8 mouse cellular contexts compared by ENCODE assay signal in genomic region chr4:140580866-140581265, GRCm38 (mm10).
DNase-seq lines count a peak whose midpoint lies in the region; ATAC-seq and TF ChIP-seq lines count a peak whose summit lies in the region.
"Had no signal": no experiment of that assay in that cellular context is flagged by ENCODE, and none has a peak within 500 bp of the region (broad histone marks: within the 10 kb centered on the region; RNA-seq: fewer than 3 reads in every experiment).

No protein-coding gene starts in this region.

- peak; percentile 30 to 42 for DNase-seq in heart, adult 2 months
- no peak for DNase-seq in heart, postnatal 4 days
- no peak for DNase-seq in midbrain, embryonic 14.5 days
- no peak for DNase-seq in thymus, postnatal 10 days (ENCODE audit: low spot score in 2 of 2)
- DNase-seq in kidney, postnatal 14 days = no peak
- DNase-seq: thymus, postnatal 4 days had no signal

- no peak for ATAC-seq in midbrain, embryonic 15.5 days (replicated peaks)
- no peak for ATAC-seq in midbrain, embryonic 14.5 days (ENCODE audit: low FRiP score, low TSS enrichment)
- no peak for ATAC-seq in heart, embryonic 12.5 days (ENCODE audit: insufficient number of reproducible peaks, low FRiP score)

- H3K36me3 ChIP-seq in heart, adult 2 months (ENCODE audit: control insufficient read depth, insufficient read depth, low read length) = no peaks in the 10 kb centered on the region
- peaks cover 36% of the 10 kb centered on the region for H3K36me3 ChIP-seq in midbrain, embryonic 15.5 days (replicated peaks)
- H3K36me3 ChIP-seq in midbrain, embryonic 14.5 days (ENCODE audit: control insufficient read depth, insufficient read depth, low read length) = peaks cover 86% of the 10 kb centered on the region
- H3K36me3 ChIP-seq in heart, embryonic 12.5 days = peaks cover 59% of the 10 kb centered on the region

- no peak for TF ChIP-seq EP300 in heart, adult 2 months (IDR thresholded peaks at IDR 0.05; ENCODE audit: insufficient read depth, low read depth, low read length)

- no peak for TF ChIP-seq POLR2A in heart, adult 2 months (IDR thresholded peaks at IDR 0.05; ENCODE audit: insufficient read depth, low read depth, low read length)

- no peaks in the 10 kb centered on the region for H3K4me1 ChIP-seq in heart, adult 2 months (ENCODE audit: control insufficient read depth, insufficient read depth, low read length)
- peaks cover 3% of the 10 kb centered on the region; the same call in 1 of the 2 replicates for H3K4me1 ChIP-seq in midbrain, embryonic 15.5 days
- H3K4me1 ChIP-seq in midbrain, embryonic 14.5 days (ENCODE audit: control insufficient read depth, insufficient read depth, low read length) = no peaks in the 10 kb centered on the region
- H3K4me1 ChIP-seq in heart, embryonic 12.5 days (replicated peaks) = peaks cover 19% of the 10 kb centered on the region

- H3K9ac ChIP-seq in heart, adult 2 months (ENCODE audit: low read depth, low read length) = no peak overlapping the region
- H3K9ac ChIP-seq in midbrain, embryonic 15.5 days = no peak overlapping the region
- no peak overlapping the region for H3K9ac ChIP-seq in midbrain, embryonic 14.5 days (replicated peaks; ENCODE audit: low read length)
- H3K9ac ChIP-seq in heart, embryonic 12.5 days = 0 out of 2 replicates have a peak overlapping the region, but pooled peaks have one; percentile 15

- H3K4me2 ChIP-seq in midbrain, embryonic 15.5 days = no peak overlapping the region
- no peak overlapping the region for H3K4me2 ChIP-seq in midbrain, embryonic 14.5 days (ENCODE audit: low read length)
- H3K4me2 ChIP-seq in heart, embryonic 12.5 days = peak overlapping the region; percentile 57

- H3K9me3 ChIP-seq in midbrain, embryonic 15.5 days = no peaks in the 10 kb centered on the region
- no peaks in the 10 kb centered on the region for H3K9me3 ChIP-seq in midbrain, embryonic 14.5 days (ENCODE audit: control insufficient read depth, low read length)
- H3K9me3 ChIP-seq in heart, embryonic 12.5 days (replicated peaks) = no peaks in the 10 kb centered on the region

- 67% methylated on average over 4 of the region's 4 CpGs for WGBS in heart, adult 2 months
- WGBS in midbrain, embryonic 15.5 days = 95% methylated on average over 4 of the region's 4 CpGs
- 95% methylated on average over 4 of the region's 4 CpGs for WGBS in midbrain, embryonic 14.5 days
- WGBS in heart, embryonic 12.5 days = 82% methylated on average over 4 of the region's 4 CpGs

- peak overlapping the region; percentile 92 for H3K27ac ChIP-seq in heart, adult 2 months
- H3K27ac ChIP-seq in midbrain, embryonic 15.5 days = 0 out of 2 replicates have a peak overlapping the region, but pooled peaks have one; percentile 11
- no peak overlapping the region for H3K27ac ChIP-seq in midbrain, embryonic 14.5 days (replicated peaks; ENCODE audit: low read depth, low read length)
- peak overlapping the region; percentile 70; the same call in 1 of the 2 replicates for H3K27ac ChIP-seq in heart, embryonic 12.5 days (ENCODE audit: poor library complexity, severe bottlenecking)

- TF ChIP-seq CTCF in heart, adult 2 months (IDR thresholded peaks at IDR 0.05) = no peak

- intact Hi-C loops in heart, adult 2 months (cut with DNase I) = no loop called here

- H3K4me3 ChIP-seq in heart, adult 2 months = peak overlapping the region; percentile 51
- H3K4me3 ChIP-seq in midbrain, embryonic 15.5 days = no peak overlapping the region
- no peak overlapping the region for H3K4me3 ChIP-seq in midbrain, embryonic 14.5 days (replicated peaks; ENCODE audit: low read depth, low read length)
- peak overlapping the region; percentile 24 for H3K4me3 ChIP-seq in heart, embryonic 12.5 days

- H3K27me3 ChIP-seq in heart, adult 2 months (ENCODE audit: control insufficient read depth, insufficient read depth, low read length) = no peaks in the 10 kb centered on the region
- H3K27me3 ChIP-seq in midbrain, embryonic 15.5 days (replicated peaks) = no peaks in the 10 kb centered on the region
- H3K27me3 ChIP-seq in midbrain, embryonic 14.5 days (ENCODE audit: control insufficient read depth, insufficient read depth, low read length) = no peaks in the 10 kb centered on the region
- 0 out of 2 replicates have a peak, but pooled peaks cover 3% of the 10 kb centered on the region for H3K27me3 ChIP-seq in heart, embryonic 12.5 days (replicated peaks)

- no peaks in the 10 kb centered on the region for H3K79me2 ChIP-seq in heart, adult 2 months (replicated peaks; ENCODE audit: control insufficient read depth, insufficient read depth, low read length)

Comparison
In these comparisons a context has a peak if more than half of its experiments do, and no peak if none do; other contexts are left out.
1. DNase-seq: peak in heart, adult 2 months (2 of 2); none in heart, postnatal 4 days (single experiment), midbrain, embryonic 14.5 days (single experiment), thymus, postnatal 10 days (0 of 2) and kidney, postnatal 14 days (single experiment).
2. H3K4me3 ChIP-seq: peak in heart, adult 2 months (single experiment) and heart, embryonic 12.5 days (single experiment); none in midbrain, embryonic 15.5 days (single experiment) and midbrain, embryonic 14.5 days (single experiment).